In the genomic region with DNA sequence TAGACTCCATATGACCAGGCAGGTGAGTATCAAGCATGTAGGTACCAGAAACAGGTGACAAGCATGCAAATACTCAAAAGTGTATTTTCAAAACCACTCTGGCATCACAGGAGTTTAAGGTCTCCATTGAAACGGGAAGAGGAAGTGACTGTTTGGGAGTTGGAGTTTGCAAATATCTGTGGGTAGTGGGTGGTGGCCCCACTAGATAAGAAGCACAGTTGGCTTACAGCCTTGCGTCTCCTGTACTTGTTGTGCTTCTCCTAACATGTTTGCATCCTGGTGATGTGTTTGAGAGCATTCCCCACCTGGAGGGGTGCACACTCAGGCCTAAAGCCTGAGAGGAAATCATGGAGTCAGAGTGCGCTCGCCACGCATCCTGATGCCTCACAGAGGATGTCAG, we compare ENCODE assay signal across 25 mouse cellular contexts. TPM values are rescaled to one million over a fixed set of nuclear protein-coding genes. Genes with fewer than 3 reads are reported as not detected.
DNase-seq lines count a peak whose midpoint lies in the region; ATAC-seq lines count a peak whose summit lies in the region.
"Had no signal": no experiment of that assay in that cellular context is flagged by ENCODE, and none has a peak within 500 bp of the region (broad histone marks: within the 10 kb centered on the region; RNA-seq: fewer than 3 reads in every experiment).

No protein-coding gene starts in this region.

- H3K4me3 ChIP-seq in liver, embryonic 12.5 days: no peak overlapping the region
- no peak overlapping the region for H3K4me3 ChIP-seq in midbrain, embryonic 14.5 days (replicated peaks; ENCODE audit: low read depth, low read length)
- H3K4me3 ChIP-seq: embryonic facial prominence, embryonic 12.5 days; heart, embryonic 10.5 days; hindbrain, embryonic 12.5 days had no signal

- peak; percentile 35; the same call in 1 of the 2 replicates for ATAC-seq in liver, embryonic 12.5 days
- peak; percentile 66 for ATAC-seq in megakaryocyte progenitor cell, adult 5-6 weeks (replicated peaks; ENCODE audit: poor library complexity)
- no peak for ATAC-seq in midbrain, embryonic 14.5 days (ENCODE audit: low FRiP score, low TSS enrichment)
- ATAC-seq: activated CD4-positive, CD25-positive, alpha-beta regulatory T cell, adult 4 months; CD4-positive, CD25-positive, alpha-beta regulatory T cell, adult 4 months; forebrain, embryonic 16.5 days; hindbrain, embryonic 16.5 days; Patski had no signal

- no peaks in the 10 kb centered on the region for H3K36me3 ChIP-seq in liver, embryonic 12.5 days
- H3K36me3 ChIP-seq in midbrain, embryonic 14.5 days (ENCODE audit: control insufficient read depth, insufficient read depth, low read length): no peaks in the 10 kb centered on the region
- H3K36me3 ChIP-seq: embryonic facial prominence, embryonic 12.5 days; G1E; heart, embryonic 10.5 days; hindbrain, embryonic 12.5 days had no signal

- H3K27me3 ChIP-seq in liver, embryonic 12.5 days (replicated peaks): no peaks in the 10 kb centered on the region
- H3K27me3 ChIP-seq in midbrain, embryonic 14.5 days (ENCODE audit: control insufficient read depth, insufficient read depth, low read length): no peaks in the 10 kb centered on the region
- H3K27me3 ChIP-seq: embryonic facial prominence, embryonic 12.5 days; Patski had no signal

- no peaks in the 10 kb centered on the region for H3K9me3 ChIP-seq in liver, embryonic 12.5 days (replicated peaks)
- H3K9me3 ChIP-seq in midbrain, embryonic 14.5 days (ENCODE audit: control insufficient read depth, low read length): no peaks in the 10 kb centered on the region
- H3K9me3 ChIP-seq: embryonic facial prominence, embryonic 12.5 days; heart, embryonic 10.5 days; hindbrain, embryonic 12.5 days had no signal

- peaks cover 25% of the 10 kb centered on the region for H3K4me1 ChIP-seq in liver, embryonic 12.5 days
- H3K4me1 ChIP-seq in midbrain, embryonic 14.5 days (ENCODE audit: control insufficient read depth, insufficient read depth, low read length): 0 out of 2 replicates have a peak, but pooled peaks cover 4% of the 10 kb centered on the region

- H3K4me2 ChIP-seq in liver, embryonic 12.5 days: no peak overlapping the region
- H3K4me2 ChIP-seq in midbrain, embryonic 14.5 days (ENCODE audit: low read length): no peak overlapping the region
- H3K4me2 ChIP-seq: embryonic facial prominence, embryonic 12.5 days; hindbrain, embryonic 12.5 days had no signal

- no peak overlapping the region for H3K9ac ChIP-seq in liver, embryonic 12.5 days
- H3K9ac ChIP-seq in midbrain, embryonic 14.5 days (replicated peaks; ENCODE audit: low read length): no peak overlapping the region
- H3K9ac ChIP-seq: embryonic facial prominence, embryonic 12.5 days; hindbrain, embryonic 12.5 days had no signal

- peak; percentile 30 for DNase-seq in adrenal gland, postnatal 14 days
- DNase-seq in adrenal gland, adult 2 months: no peak
- DNase-seq in kidney, postnatal 14 days: peak; percentile 40
- DNase-seq in kidney, postnatal 36 days: no peak
- DNase-seq in midbrain, embryonic 14.5 days: no peak
- DNase-seq in frontal cortex, postnatal 10 days (ENCODE audit: low spot score in 2 of 2): no peak
- DNase-seq: adrenal gland, postnatal 36 days; B cell, adult 2 months; cerebellum, adult 2 months; cerebellum, postnatal 10 days; gastrocnemius, postnatal 25 days; heart, adult 11 months; heart, postnatal 10 days; heart, postnatal 4 days had no signal

- 0 out of 2 replicates have a peak overlapping the region, but pooled peaks have one; percentile 3 for H3K27ac ChIP-seq in liver, embryonic 12.5 days
- no peak overlapping the region for H3K27ac ChIP-seq in midbrain, embryonic 14.5 days (replicated peaks; ENCODE audit: low read depth, low read length)
- H3K27ac ChIP-seq: embryonic facial prominence, embryonic 12.5 days; heart, embryonic 10.5 days; hindbrain, embryonic 12.5 days had no signal

- 27% methylated on average over 5 of the region's 5 CpGs for WGBS in liver, embryonic 12.5 days (ENCODE audit: insufficient replicate concordance)
- WGBS in midbrain, embryonic 14.5 days: 94% methylated on average over 5 of the region's 5 CpGs

RNA-seq across cellular contexts. Expression of a gene that starts 49.9 kb away (rescaled TPM):
- total RNA-seq in adrenal gland, postnatal 14 days (2021): 11.9 and 50.4 TPM in 2 replicates
- 10 to 100 TPM in 1 of 2 experiments, 1 to 10 TPM in 1; 4.1 to 21.7 TPM for total RNA-seq in adrenal gland, adult 2 months (2021)
- 2.4 and 2.9 TPM in 2 replicates for polyA plus RNA-seq in adrenal gland, adult 2 months (2012; rRNA removed)
- polyA plus RNA-seq in liver, embryonic 12.5 days (2016; fragmentation: Nextera tagmentation; extraction: Ambion mirVana): 45.8 and 46.6 TPM in 2 replicates
- total RNA-seq in megakaryocyte progenitor cell, adult 5-6 weeks (2015): 1.3 and 2.6 TPM in 2 replicates
- 3.0 and 4.7 TPM in 2 replicates for total RNA-seq in megakaryocyte progenitor cell, adult 5-6 weeks (2017)
- 76.5 and 125 TPM in 2 replicates for polyA plus RNA-seq in midbrain, embryonic 14.5 days (2014; fragmentation: Nextera tagmentation; extraction: Ambion mirVana)
- polyA plus RNA-seq: G1E had no signal

Comparison
In these comparisons a context has a peak if more than half of its experiments do, and no peak if none do; other contexts are left out.
1. DNase-seq: peak in adrenal gland, postnatal 14 days (single experiment) and kidney, postnatal 14 days (single experiment); none in adrenal gland, adult 2 months (single experiment), kidney, postnatal 36 days (0 of 2), midbrain, embryonic 14.5 days (single experiment) and frontal cortex, postnatal 10 days (0 of 2).